Mouse (Mus musculus): ENCODE data around the gene Eps8l1. TPM values are rescaled to one million over a fixed set of nuclear protein-coding genes. Genes with fewer than 3 reads are reported as not detected.

The Eps8l1 gene
- polyA plus RNA-seq, 1 experiment from 2014 or later, result 12.1 TPM

DNA sequence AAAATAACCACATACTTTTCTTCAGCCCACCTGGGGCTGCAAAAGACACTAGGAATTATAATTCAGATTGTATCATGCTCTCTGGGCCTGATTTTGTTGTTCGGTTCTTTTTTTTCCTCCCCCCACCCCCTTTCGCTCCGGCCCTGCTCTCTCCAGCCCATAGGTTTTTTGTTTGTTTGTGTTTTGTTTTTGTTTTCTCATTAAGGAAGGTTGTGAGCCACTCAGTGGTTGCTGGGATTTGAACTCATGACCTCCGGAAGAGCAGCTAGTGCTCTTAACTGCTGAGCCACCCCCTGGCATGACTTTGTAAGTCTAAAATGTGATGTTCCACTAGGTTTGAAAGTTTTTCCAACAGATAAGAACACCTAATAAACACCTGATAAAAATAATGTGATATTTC, 42.6 kb downstream of the Eps8l1 start:
- H3K4me2 ChIP-seq (ENCODE audit: low read depth, low read length), result no peak overlapping the region
- WGBS, result 85% methylated on average over 4 of the region's 4 CpGs
- peak overlapping the region; percentile 18; the same call in 1 of the 2 replicates for H3K27ac ChIP-seq (ENCODE audit: low read length)
- H3K9me3 ChIP-seq (replicated peaks; ENCODE audit: control insufficient read depth, low read length), result no peaks in the 10 kb centered on the region
- no peak for ATAC-seq (ENCODE audit: insufficient read depth, low FRiP score)
- H3K4me3 ChIP-seq (replicated peaks; ENCODE audit: low read length), result no peak overlapping the region
- peaks cover 24% of the 10 kb centered on the region for H3K4me1 ChIP-seq (ENCODE audit: control insufficient read depth, insufficient read depth, low read length)
- H3K36me3 ChIP-seq (ENCODE audit: control insufficient read depth, insufficient read depth, low read length), result no peaks in the 10 kb centered on the region
- H3K27me3 ChIP-seq (ENCODE audit: control insufficient read depth, insufficient read depth, low read length), result no peaks in the 10 kb centered on the region
- H3K9ac ChIP-seq (ENCODE audit: low read length), result no peak overlapping the region

DNA sequence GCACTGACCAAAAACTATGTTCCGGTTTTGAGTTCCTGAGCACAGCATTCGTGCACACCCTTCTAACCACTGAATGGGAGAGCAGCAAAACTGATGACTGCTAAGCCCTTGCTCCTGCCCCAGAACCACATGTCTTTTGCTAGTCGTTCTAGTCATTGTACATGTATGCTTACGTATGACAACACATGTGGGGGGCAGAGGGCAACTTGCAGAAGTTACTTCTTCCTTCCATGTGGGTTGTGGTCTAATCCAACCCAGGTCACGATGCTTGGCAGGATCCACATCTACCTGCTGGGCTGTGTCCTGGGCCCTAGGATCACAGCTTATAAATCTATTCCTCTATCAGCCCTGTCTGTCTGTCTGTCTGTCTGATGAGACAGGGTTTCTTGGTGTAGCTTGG, 43.4 kb downstream of the Eps8l1 start:
- H3K27ac ChIP-seq (ENCODE audit: low read length), result no peak overlapping the region
- WGBS, result 82% methylated on average over 5 of the region's 5 CpGs
- H3K9me3 ChIP-seq (replicated peaks; ENCODE audit: control insufficient read depth, low read length), result no peaks in the 10 kb centered on the region
- no peak for ATAC-seq (ENCODE audit: insufficient read depth, low FRiP score)
- H3K27me3 ChIP-seq (ENCODE audit: control insufficient read depth, insufficient read depth, low read length), result no peaks in the 10 kb centered on the region
- no peak overlapping the region for H3K9ac ChIP-seq (ENCODE audit: low read length)
- no peaks in the 10 kb centered on the region for H3K36me3 ChIP-seq (ENCODE audit: control insufficient read depth, insufficient read depth, low read length)
- no peak overlapping the region for H3K4me3 ChIP-seq (replicated peaks; ENCODE audit: low read length)
- H3K4me2 ChIP-seq (ENCODE audit: low read depth, low read length), result no peak overlapping the region
- peaks cover 17% of the 10 kb centered on the region for H3K4me1 ChIP-seq (ENCODE audit: control insufficient read depth, insufficient read depth, low read length)

DNA sequence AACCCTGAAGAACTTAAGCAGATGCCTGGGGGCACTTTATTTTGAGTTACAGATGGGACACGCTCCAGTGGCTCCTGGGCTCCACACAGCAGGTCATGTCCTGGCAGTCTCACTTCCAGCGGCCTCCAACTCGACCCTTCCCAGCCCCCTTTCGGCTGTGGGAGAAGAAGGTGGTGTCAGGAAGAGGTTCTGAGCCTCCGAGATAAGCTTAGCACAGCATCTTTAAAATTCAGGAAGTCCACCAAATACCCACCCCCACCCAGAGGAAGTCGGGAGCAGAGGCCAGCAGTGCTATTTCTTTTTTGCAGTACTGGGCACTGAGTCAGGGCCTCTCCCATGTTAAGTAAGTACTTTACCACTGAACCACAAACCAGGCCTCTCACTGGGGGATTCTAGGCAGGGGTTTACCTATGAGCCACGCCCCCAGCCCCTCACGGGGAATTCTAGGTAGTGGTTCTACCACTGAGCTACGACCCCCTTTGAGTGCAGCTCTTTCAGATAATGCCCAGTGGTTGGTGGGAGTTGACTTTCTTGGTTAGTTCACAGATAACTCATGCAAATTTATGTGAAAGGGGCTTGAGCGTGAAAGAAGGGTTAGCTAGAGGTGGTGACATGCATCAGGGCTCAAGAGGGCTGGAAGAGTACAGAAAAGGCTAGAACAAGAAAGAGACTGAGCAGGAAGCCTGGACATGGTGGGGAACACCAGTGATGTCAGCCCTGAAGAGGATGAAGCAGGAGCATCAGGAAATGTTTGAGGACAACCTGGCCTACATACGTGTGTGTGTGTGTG, 44.4 kb downstream of the Eps8l1 start:
- no peak overlapping the region for H3K4me2 ChIP-seq (ENCODE audit: low read depth, low read length)
- no peaks in the 10 kb centered on the region for H3K36me3 ChIP-seq (ENCODE audit: control insufficient read depth, insufficient read depth, low read length)
- WGBS, result 57% methylated on average over 11 of the region's 11 CpGs
- no peaks in the 10 kb centered on the region for H3K9me3 ChIP-seq (replicated peaks; ENCODE audit: control insufficient read depth, low read length)
- H3K4me1 ChIP-seq (ENCODE audit: control insufficient read depth, insufficient read depth, low read length), result peaks cover 8% of the 10 kb centered on the region
- no peaks in the 10 kb centered on the region for H3K27me3 ChIP-seq (ENCODE audit: control insufficient read depth, insufficient read depth, low read length)
- H3K4me3 ChIP-seq (replicated peaks; ENCODE audit: low read length), result no peak overlapping the region
- H3K9ac ChIP-seq (ENCODE audit: low read length), result no peak overlapping the region
- no peak for ATAC-seq (ENCODE audit: insufficient read depth, low FRiP score)
- peak overlapping the region; percentile 9; the same call in 1 of the 2 replicates for H3K27ac ChIP-seq (ENCODE audit: low read length)

DNA sequence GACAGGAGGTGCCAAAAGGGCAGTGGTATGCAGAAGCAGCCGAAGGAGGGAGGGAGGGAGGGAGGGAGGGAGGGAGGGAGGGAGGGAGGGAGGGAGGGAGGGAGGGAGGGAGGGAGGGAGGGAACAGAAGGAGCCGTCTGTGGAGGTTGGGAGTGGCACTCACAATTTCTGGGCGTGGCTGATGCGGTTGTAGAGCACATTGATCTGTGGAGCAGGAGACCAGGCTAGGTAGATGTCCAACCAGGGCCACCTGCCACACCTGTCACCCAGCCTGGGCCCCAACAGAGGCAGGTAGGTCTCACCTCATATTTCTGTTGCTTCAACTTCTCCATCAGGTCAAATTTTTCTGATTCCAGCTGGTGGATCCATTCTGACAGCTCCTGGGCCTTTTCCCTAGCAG, 46.7 kb downstream of the Eps8l1 start:
- H3K9me3 ChIP-seq (replicated peaks; ENCODE audit: control insufficient read depth, low read length), result no peaks in the 10 kb centered on the region
- H3K4me1 ChIP-seq (ENCODE audit: control insufficient read depth, insufficient read depth, low read length), result peaks cover 4% of the 10 kb centered on the region
- H3K4me3 ChIP-seq (replicated peaks; ENCODE audit: low read length), result no peak overlapping the region
- 47% methylated on average over 4 of the region's 4 CpGs for WGBS
- no peak for ATAC-seq (ENCODE audit: insufficient read depth, low FRiP score)
- H3K27me3 ChIP-seq (ENCODE audit: control insufficient read depth, insufficient read depth, low read length), result no peaks in the 10 kb centered on the region
- H3K4me2 ChIP-seq (ENCODE audit: low read depth, low read length), result no peak overlapping the region
- H3K27ac ChIP-seq (ENCODE audit: low read length), result no peak overlapping the region
- no peaks in the 10 kb centered on the region for H3K36me3 ChIP-seq (ENCODE audit: control insufficient read depth, insufficient read depth, low read length)
- no peak overlapping the region for H3K9ac ChIP-seq (ENCODE audit: low read length)

DNA sequence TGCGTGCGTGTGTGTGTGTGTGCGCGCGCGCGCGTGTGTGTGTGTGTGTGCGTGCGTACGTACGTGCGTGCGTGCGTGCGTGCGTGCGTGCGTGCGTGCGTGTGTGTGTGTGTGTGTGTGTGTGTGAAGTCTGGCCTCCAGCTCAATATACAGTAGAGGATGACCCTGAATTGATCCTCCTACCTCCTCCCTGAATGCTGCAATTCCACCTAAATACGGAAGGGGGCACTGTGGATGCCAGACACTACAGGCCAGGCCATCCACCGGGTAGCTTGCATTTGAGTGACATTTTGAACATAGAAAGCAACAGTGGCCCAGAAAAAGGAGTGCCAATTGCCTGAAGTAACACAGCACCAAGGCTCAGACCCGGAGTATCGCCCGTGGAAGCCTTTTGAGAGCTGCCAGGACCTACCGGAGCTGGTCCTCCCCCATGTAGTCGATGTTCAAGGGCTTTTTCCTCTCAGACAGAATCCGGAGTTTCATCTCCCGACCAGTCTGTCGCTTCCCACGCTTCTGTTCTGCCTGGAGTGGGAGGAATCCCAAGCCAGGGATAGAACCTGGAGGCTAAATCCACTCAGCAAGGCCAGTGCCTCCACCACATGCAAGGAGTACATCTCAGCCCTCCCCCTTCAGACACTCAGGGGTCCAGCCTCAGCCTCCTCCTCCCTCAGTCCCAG, 47.7 kb downstream of the Eps8l1 start:
- ATAC-seq (ENCODE audit: insufficient read depth, low FRiP score), result no peak
- H3K36me3 ChIP-seq (ENCODE audit: control insufficient read depth, insufficient read depth, low read length), result no peaks in the 10 kb centered on the region
- H3K4me2 ChIP-seq (ENCODE audit: low read depth, low read length), result no peak overlapping the region
- peaks cover 4% of the 10 kb centered on the region for H3K4me1 ChIP-seq (ENCODE audit: control insufficient read depth, insufficient read depth, low read length)
- no peaks in the 10 kb centered on the region for H3K9me3 ChIP-seq (replicated peaks; ENCODE audit: control insufficient read depth, low read length)
- no peak overlapping the region for H3K9ac ChIP-seq (ENCODE audit: low read length)
- 72% methylated on average over 30 of the region's 32 CpGs for WGBS
- no peaks in the 10 kb centered on the region for H3K27me3 ChIP-seq (ENCODE audit: control insufficient read depth, insufficient read depth, low read length)
- no peak overlapping the region for H3K27ac ChIP-seq (ENCODE audit: low read length)
- H3K4me3 ChIP-seq (replicated peaks; ENCODE audit: low read length), result no peak overlapping the region

DNA sequence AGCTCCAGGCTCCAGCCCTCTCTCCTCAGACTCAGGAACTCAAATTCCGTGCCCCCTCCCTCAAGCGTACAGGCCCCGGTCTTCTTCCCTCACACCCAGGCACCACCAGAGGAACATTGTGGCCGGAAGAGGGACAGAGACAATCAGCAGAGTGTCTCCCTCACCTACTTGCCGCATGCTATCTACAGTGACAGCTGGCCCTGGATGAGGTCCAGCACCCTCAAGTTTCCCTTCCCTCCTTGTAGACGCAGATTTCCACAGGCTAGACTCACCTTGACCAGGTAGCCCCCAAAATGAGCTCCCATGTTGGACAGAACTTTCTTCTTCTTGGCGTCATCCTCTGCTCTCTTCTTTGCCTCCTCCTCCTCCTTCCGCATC, 48.3 kb downstream of the Eps8l1 start:
- no peaks in the 10 kb centered on the region for H3K9me3 ChIP-seq (replicated peaks; ENCODE audit: control insufficient read depth, low read length)
- H3K36me3 ChIP-seq (ENCODE audit: control insufficient read depth, insufficient read depth, low read length), result no peaks in the 10 kb centered on the region
- no peaks in the 10 kb centered on the region for H3K27me3 ChIP-seq (ENCODE audit: control insufficient read depth, insufficient read depth, low read length)
- ATAC-seq (ENCODE audit: insufficient read depth, low FRiP score), result no peak
- H3K4me1 ChIP-seq (ENCODE audit: control insufficient read depth, insufficient read depth, low read length), result peaks cover 4% of the 10 kb centered on the region
- no peak overlapping the region for H3K4me3 ChIP-seq (replicated peaks; ENCODE audit: low read length)
- 82% methylated on average over 8 of the region's 8 CpGs for WGBS
- no peak overlapping the region for H3K27ac ChIP-seq (ENCODE audit: low read length)
- no peak overlapping the region for H3K4me2 ChIP-seq (ENCODE audit: low read depth, low read length)
- no peak overlapping the region for H3K9ac ChIP-seq (ENCODE audit: low read length)

DNA sequence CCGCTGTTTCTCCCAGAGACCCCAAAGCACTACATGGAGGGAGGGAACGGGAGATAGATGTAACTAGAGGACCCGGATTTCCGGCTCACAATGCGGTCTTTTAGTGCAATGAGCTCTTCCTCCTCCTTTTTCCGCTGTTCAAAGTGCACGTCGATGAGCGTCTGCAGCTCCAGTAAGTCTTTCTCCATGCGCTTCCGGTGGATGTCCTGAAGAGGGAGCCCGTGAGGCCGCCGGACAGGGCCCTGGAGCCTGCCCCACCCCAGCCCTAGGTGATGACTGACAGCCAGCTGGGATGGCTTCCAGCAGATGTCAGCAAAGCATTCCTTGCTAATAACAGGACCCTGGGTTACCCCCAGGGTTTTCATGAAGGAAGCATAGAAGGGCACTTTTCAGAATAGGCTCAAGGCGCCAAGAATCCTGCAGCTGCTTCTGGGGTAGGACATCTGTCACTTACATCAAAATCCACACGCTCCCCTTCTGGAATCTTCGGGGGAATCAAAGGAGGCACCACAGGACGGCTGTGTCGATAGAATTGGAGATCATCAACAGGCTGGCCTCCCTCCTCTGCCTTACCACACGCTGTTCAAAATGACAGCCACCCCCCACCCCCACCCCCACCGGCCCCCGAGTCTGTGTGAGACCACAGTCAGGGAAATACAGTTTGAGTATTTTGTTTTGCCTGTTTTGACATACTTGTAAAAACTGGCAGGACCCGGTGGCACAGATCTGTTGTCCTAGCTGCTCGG, 49.6 kb downstream of the Eps8l1 start:
- no peak overlapping the region for H3K27ac ChIP-seq (ENCODE audit: low read length)
- no peaks in the 10 kb centered on the region for H3K27me3 ChIP-seq (ENCODE audit: control insufficient read depth, insufficient read depth, low read length)
- no peak overlapping the region for H3K9ac ChIP-seq (ENCODE audit: low read length)
- no peaks in the 10 kb centered on the region for H3K9me3 ChIP-seq (replicated peaks; ENCODE audit: control insufficient read depth, low read length)
- 20% methylated on average over 24 of the region's 24 CpGs for WGBS
- H3K36me3 ChIP-seq (ENCODE audit: control insufficient read depth, insufficient read depth, low read length), result no peaks in the 10 kb centered on the region
- H3K4me3 ChIP-seq (replicated peaks; ENCODE audit: low read length), result no peak overlapping the region
- H3K4me2 ChIP-seq (ENCODE audit: low read depth, low read length), result peak overlapping the region; percentile 32
- peaks cover 15% of the 10 kb centered on the region for H3K4me1 ChIP-seq (ENCODE audit: control insufficient read depth, insufficient read depth, low read length)
- ATAC-seq (ENCODE audit: insufficient read depth, low FRiP score), result peak; percentile 63

DNA sequence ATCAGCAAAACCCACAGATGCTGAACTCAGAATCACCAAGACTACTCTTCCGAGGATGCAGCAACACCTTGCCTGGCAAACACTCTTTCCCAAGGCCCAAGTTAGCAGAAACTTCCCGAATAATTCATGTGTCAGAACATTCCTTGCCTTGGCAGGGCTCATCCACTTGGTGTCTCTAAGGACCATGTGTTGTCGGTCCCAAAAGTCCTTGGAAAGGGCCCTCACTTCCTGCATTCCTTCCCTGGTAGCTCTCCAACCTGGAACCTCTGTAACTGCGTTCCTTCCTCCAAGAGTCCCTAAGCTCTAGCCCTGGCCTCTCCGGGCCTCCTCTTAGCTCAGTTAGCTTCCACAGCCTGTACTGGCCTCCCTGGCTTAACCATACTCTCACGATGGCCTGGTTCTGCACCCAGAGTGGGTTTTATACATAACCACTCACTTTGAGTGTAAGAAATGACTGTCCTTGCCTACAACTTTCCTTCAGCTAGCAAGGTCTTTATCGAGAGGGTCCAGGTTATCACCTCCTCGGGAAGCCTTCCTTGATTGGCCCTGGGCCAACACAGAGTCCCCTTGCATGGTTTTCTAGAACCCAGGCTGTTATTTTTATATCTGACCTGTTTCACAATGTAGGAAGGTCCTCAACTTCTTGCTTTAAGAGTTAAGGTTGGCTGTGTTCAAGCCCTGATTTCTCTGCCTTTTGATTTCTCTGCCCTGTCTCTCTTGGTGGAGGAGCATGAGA, 51.2 kb downstream of the Eps8l1 start:
- Histone ChIP-seq H3K36me3 (ENCODE audit: control insufficient read depth, insufficient read depth, low read length) (no peaks in the 10 kb centered on the region), H3K27ac (ENCODE audit: low read length) (no peak overlapping the region), H3K27me3 (ENCODE audit: control insufficient read depth, insufficient read depth, low read length) (no peaks in the 10 kb centered on the region), H3K9ac (ENCODE audit: low read length) (no peak overlapping the region), H3K9me3 (replicated peaks; ENCODE audit: control insufficient read depth, low read length) (no peaks in the 10 kb centered on the region), H3K4me1 (ENCODE audit: control insufficient read depth, insufficient read depth, low read length) (peaks cover 17% of the 10 kb centered on the region), H3K4me2 (ENCODE audit: low read depth, low read length) (no peak overlapping the region), H3K4me3 (replicated peaks; ENCODE audit: low read length) (no peak overlapping the region)
- ATAC-seq (ENCODE audit: insufficient read depth, low FRiP score), result no peak
- WGBS, result 62% methylated on average over 8 of the region's 8 CpGs

Measured in stomach, embryonic 16.5 days (tissue).